Mouse (Mus musculus) embryonic facial prominence, embryonic 14.5 days (tissue): Measurements from ENCODE around the gene Abhd11. TPM values are rescaled to one million over a fixed set of nuclear protein-coding genes. Genes with fewer than 3 reads are reported as not detected.

Source experiments
- ATAC-seq: fragments of 200-750 bp; cut with Nextera tagmentation; 2 replicates; pipeline ENCODE4 v1.8.0; 2017; ENCODE audit warnings: low read depth, moderate number of reproducible peaks, moderate TSS enrichment
- DNase-seq: peaks from one replicate; pipeline ENCODE4 v3.0.0-alpha.2; 2015; ENCODE audit warnings: low spot score
- H3K27ac ChIP-seq: fragments of 300-500 bp; sonication (generic); replicated peaks from 2 replicates; pipeline ENCODE4 v1.5.1; 2014; ENCODE audit warnings: low read depth, mild to moderate bottlenecking, low read length, moderate library complexity
- H3K27me3 ChIP-seq: fragments of 300-500 bp; sonication (generic); replicated peaks from 2 replicates; pipeline ENCODE4 v1.6.1; 2014; ENCODE audit warnings: low read length; ENCODE audit not compliant: control insufficient read depth, insufficient read depth
- H3K36me3 ChIP-seq: fragments of 300-500 bp; sonication (generic); 2 replicates; pipeline ENCODE4 v1.6.1; 2014; ENCODE audit warnings: low read length, mixed read lengths; ENCODE audit not compliant: control insufficient read depth, insufficient read depth
- H3K4me1 ChIP-seq: fragments of 300-500 bp; sonication (generic); 2 replicates; pipeline ENCODE4 v1.6.1; 2014; ENCODE audit warnings: antibody characterized with exemption, low read length; ENCODE audit not compliant: control insufficient read depth, insufficient read depth
- H3K4me2 ChIP-seq: fragments of 300-500 bp; sonication (generic); 2 replicates; pipeline ENCODE4 v1.6.1; 2014; ENCODE audit warnings: low read depth, mild to moderate bottlenecking, low read length, moderate library complexity, mixed read lengths
- H3K4me3 ChIP-seq: fragments of 300-500 bp; sonication (generic); 2 replicates; pipeline ENCODE4 v1.5.1; 2014; ENCODE audit warnings: low read depth, mild to moderate bottlenecking, low read length
- H3K9ac ChIP-seq: fragments of 300-500 bp; sonication (generic); 2 replicates; pipeline ENCODE4 v1.6.1; 2014; ENCODE audit warnings: low read depth, mild to moderate bottlenecking, low read length, moderate library complexity, mixed read lengths
- H3K9me3 ChIP-seq: fragments of 300-500 bp; sonication (generic); 2 replicates; pipeline ENCODE4 v1.6.1; 2016; ENCODE audit warnings: low read length; ENCODE audit not compliant: control insufficient read depth
- WGBS: fragments of 180-500 bp; shearing (Covaris S2); extraction: QIAGEN DNeasy Blood & Tissue Kit; methylation state at CpG from one replicate; pipeline ENCODE4 v1.1.7; 2014; 5-methylcytosine and 5-hydroxymethylcytosine counted together
- polyA plus RNA-seq: library from polyadenylated mRNA; unstranded; fragments of >200 nt; fragmentation: Nextera tagmentation; extraction: Ambion mirVana; gene quantifications from 2 replicates; pipeline ENCODE4 v1.2.1, GENCODE M21; 2014

The Abhd11 gene
- polyA plus RNA-seq, 1 experiment from 2014 or later: 61.3 TPM

GRCm38 (mm10) chr5:134981149-134981548 lies 27.8 kb upstream of the Abhd11 start:
- H3K36me3 ChIP-seq: no peaks in the 10 kb centered on the region
- no peak for ATAC-seq
- no peak for DNase-seq
- H3K4me1 ChIP-seq: no peaks in the 10 kb centered on the region
- H3K9me3 ChIP-seq: no peaks in the 10 kb centered on the region
- no peak overlapping the region for H3K9ac ChIP-seq
- 59% methylated on average over 10 of the region's 10 CpGs for WGBS
- no peak overlapping the region for H3K4me2 ChIP-seq
- H3K27ac ChIP-seq: no peak overlapping the region
- peaks cover 28% of the 10 kb centered on the region for H3K27me3 ChIP-seq
- no peak overlapping the region for H3K4me3 ChIP-seq

DNA sequence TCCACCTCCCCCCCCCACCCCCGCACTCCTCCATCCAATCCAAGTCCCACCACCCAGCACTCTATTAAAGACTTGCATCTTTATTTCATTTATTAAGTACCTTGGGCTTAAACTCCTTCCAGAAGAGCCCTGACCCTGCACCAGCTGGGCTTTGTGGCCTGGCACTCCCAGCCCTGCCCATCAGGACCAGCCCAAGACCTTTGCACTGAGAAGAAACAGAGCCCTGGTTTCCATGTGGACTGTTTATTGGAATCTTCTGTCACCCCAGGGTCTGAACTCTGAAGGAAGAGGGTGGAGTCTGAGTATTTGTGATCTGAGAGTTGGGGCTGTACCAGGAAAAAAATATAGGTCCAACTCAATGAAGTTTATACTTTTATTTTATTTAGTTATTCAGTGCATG lies 25.8 kb upstream of the Abhd11 start:
- no peaks in the 10 kb centered on the region for H3K36me3 ChIP-seq
- H3K9ac ChIP-seq: no peak overlapping the region
- ATAC-seq (no peak), DNase-seq (no peak)
- no peak overlapping the region for H3K4me3 ChIP-seq
- no peak overlapping the region for H3K4me2 ChIP-seq
- no peak overlapping the region for H3K27ac ChIP-seq
- peaks cover 48% of the 10 kb centered on the region for H3K27me3 ChIP-seq
- no peaks in the 10 kb centered on the region for H3K9me3 ChIP-seq
- 0 out of 2 replicates have a peak, but pooled peaks cover 2% of the 10 kb centered on the region for H3K4me1 ChIP-seq
- 68% methylated on average over 1 of the region's 1 CpGs for WGBS

GRCm38 (mm10) chr5:134983771-134984170 lies 25.2 kb upstream of the Abhd11 start:
- H3K4me2 ChIP-seq: no peak overlapping the region
- no peaks in the 10 kb centered on the region for H3K36me3 ChIP-seq
- H3K27me3 ChIP-seq: peaks cover 53% of the 10 kb centered on the region
- WGBS: 7% methylated on average over 3 of the region's 3 CpGs
- 0 out of 2 replicates have a peak, but pooled peaks cover 2% of the 10 kb centered on the region for H3K4me1 ChIP-seq
- ATAC-seq (no peak), DNase-seq (no peak)
- no peak overlapping the region for H3K4me3 ChIP-seq
- no peak overlapping the region for H3K27ac ChIP-seq
- no peak overlapping the region for H3K9ac ChIP-seq
- H3K9me3 ChIP-seq: no peaks in the 10 kb centered on the region

DNA sequence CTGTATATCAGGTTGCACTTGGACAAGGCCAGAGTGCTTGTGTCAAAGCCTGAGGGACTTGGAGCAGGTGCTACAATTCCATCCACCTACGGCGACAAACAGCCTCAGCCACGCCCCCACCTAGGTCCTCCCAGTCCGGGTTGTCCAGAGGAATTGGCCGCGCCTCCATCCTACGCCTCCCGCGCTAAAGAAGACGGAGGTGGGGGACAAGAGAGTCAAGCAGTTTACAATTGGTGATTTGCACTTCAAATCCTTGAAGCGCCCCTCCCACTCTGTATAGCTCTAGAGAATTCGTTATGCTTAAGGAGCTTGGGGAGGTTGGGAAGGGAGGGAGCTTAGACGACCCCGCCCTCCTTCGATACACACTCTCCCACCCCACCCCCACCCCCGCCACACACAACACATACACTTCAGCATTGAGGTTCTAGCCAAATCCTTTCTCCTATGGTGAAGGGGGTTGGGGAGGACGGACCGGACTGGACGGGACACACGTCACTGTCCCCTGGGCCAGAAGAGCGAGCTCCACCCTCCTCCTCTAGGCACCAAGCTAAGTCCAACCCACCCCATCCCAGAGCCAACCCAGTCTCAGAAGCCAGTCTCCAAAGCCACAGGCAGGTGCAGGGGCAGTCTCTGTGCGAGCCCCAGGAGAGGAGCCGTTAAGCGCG lies 23.2 kb upstream of the Abhd11 start, which contains the start of gene Cldn3:
TSS of gene Cldn3 (plus strand) at position 582 of the 665 bp plus-strand sequence.
- H3K27me3 ChIP-seq: peaks cover 55% of the 10 kb centered on the region
- 1% methylated on average over 25 of the region's 25 CpGs for WGBS
- H3K4me3 ChIP-seq: peak within 1 kb of the TSS; percentile 36
- no peaks in the 10 kb centered on the region for H3K36me3 ChIP-seq
- peak within 1 kb of the TSS; percentile 54 for H3K9ac ChIP-seq
- peak; percentile 91 for DNase-seq
- H3K4me1 ChIP-seq: 0 out of 2 replicates have a peak, but pooled peaks cover 2% of the 10 kb centered on the region
- H3K4me2 ChIP-seq: peak within 1 kb of the TSS; percentile 50
- H3K27ac ChIP-seq: peak within 1 kb of the TSS; percentile 75
- no peaks in the 10 kb centered on the region for H3K9me3 ChIP-seq
- peak; percentile 89 for ATAC-seq

DNA sequence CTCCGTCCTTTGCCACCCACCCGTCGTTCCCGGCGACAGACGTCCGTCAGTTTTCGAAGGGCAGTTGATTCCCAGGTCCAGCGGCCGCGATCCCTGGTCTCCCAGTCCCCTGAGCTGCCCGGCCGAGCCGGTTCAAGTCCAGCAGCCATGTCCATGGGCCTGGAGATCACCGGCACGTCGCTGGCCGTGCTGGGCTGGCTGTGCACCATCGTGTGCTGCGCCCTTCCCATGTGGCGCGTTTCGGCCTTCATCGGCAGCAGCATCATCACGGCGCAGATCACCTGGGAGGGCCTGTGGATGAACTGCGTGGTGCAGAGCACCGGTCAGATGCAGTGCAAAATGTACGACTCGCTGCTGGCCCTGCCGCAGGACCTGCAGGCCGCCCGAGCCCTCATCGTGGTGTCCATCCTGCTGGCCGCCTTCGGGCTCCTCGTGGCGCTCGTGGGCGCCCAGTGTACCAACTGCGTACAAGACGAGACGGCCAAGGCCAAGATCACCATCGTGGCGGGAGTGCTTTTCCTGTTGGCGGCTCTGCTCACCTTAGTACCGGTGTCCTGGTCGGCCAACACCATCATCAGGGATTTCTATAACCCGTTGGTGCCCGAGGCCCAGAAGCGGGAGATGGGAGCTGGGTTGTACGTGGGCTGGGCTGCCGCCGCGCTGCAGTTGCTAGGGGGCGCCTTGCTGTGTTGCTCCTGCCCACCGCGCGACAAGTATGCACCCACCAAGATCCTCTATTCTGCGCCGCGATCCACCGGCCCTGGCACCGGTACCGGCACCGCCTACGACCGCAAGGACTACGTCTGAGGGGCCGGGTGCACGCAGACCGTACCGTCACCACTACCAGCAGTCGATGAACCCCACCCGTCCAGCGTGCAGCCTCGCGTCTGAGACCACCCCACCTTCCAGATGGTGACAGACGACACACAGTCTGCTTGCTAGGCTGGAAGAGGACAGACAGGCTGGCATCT lies 22.4 kb upstream of the Abhd11 start:
- 0 out of 2 replicates have a peak, but pooled peaks cover 2% of the 10 kb centered on the region for H3K4me1 ChIP-seq
- H3K9ac ChIP-seq: peak overlapping the region; percentile 54
- peak overlapping the region; percentile 36 for H3K4me3 ChIP-seq
- DNase-seq (no peak), ATAC-seq (no peak)
- peak overlapping the region; percentile 75 for H3K27ac ChIP-seq
- peaks cover 55% of the 10 kb centered on the region for H3K27me3 ChIP-seq
- H3K4me2 ChIP-seq: peak overlapping the region; percentile 50
- no peaks in the 10 kb centered on the region for H3K36me3 ChIP-seq
- H3K9me3 ChIP-seq: no peaks in the 10 kb centered on the region
- WGBS: 2% methylated on average over 46 of the region's 79 CpGs

GRCm38 (mm10) chr5:134989166-134989565 lies 19.8 kb upstream of the Abhd11 start:
- ATAC-seq (no peak), DNase-seq (no peak)
- no peak overlapping the region for H3K9ac ChIP-seq
- H3K27ac ChIP-seq: no peak overlapping the region
- peaks cover 47% of the 10 kb centered on the region for H3K27me3 ChIP-seq
- 0 out of 2 replicates have a peak, but pooled peaks cover 2% of the 10 kb centered on the region for H3K4me1 ChIP-seq
- 0 out of 2 replicates have a peak overlapping the region, but pooled peaks have one; percentile 1 for H3K4me2 ChIP-seq
- no peaks in the 10 kb centered on the region for H3K36me3 ChIP-seq
- H3K9me3 ChIP-seq: no peaks in the 10 kb centered on the region
- H3K4me3 ChIP-seq: peak overlapping the region; percentile 8; the same call in 1 of the 2 replicates
- WGBS: 67% methylated on average over 11 of the region's 11 CpGs

GRCm38 (mm10) chr5:134989741-134990140 lies 19.2 kb upstream of the Abhd11 start:
- WGBS: 30% methylated on average over 6 of the region's 6 CpGs
- H3K4me2 ChIP-seq: no peak overlapping the region
- no peak overlapping the region for H3K4me3 ChIP-seq
- ATAC-seq (no peak), DNase-seq (peak; percentile 40)
- H3K27ac ChIP-seq: no peak overlapping the region
- 0 out of 2 replicates have a peak, but pooled peaks cover 2% of the 10 kb centered on the region for H3K4me1 ChIP-seq
- H3K27me3 ChIP-seq: peaks cover 41% of the 10 kb centered on the region
- H3K9me3 ChIP-seq: no peaks in the 10 kb centered on the region
- H3K9ac ChIP-seq: no peak overlapping the region
- H3K36me3 ChIP-seq: no peaks in the 10 kb centered on the region

- no peak overlapping the region for H3K27ac ChIP-seq
- WGBS: 84% methylated on average over 5 of the region's 5 CpGs
- H3K4me2 ChIP-seq: no peak overlapping the region
- H3K9me3 ChIP-seq: no peaks in the 10 kb centered on the region
- no peak overlapping the region for H3K4me3 ChIP-seq
- H3K27me3 ChIP-seq: peaks cover 13% of the 10 kb centered on the region
- no peak for ATAC-seq
- no peaks in the 10 kb centered on the region for H3K36me3 ChIP-seq
- no peak for DNase-seq
- H3K4me1 ChIP-seq: no peaks in the 10 kb centered on the region
- H3K9ac ChIP-seq: no peak overlapping the region
These were observed 16.4 kb upstream of the Abhd11 start for GRCm38 (mm10) chr5:134992566-134992965.
